Mouse (Mus musculus) heart, embryonic 13.5 days (tissue): ENCODE data around the gene Prdm16. TPM values are rescaled to one million over a fixed set of nuclear protein-coding genes. Genes with fewer than 3 reads are reported as not detected.

Source experiments
- ATAC-seq: fragments of 200-750 bp; cut with Nextera tagmentation; 2 replicates; pipeline ENCODE4 v1.8.0; 2017; ENCODE audit warnings: moderate TSS enrichment; ENCODE audit not compliant: insufficient number of reproducible peaks, low FRiP score, low TSS enrichment; ENCODE audit errors: extremely low read depth
- H3K27ac ChIP-seq: fragments of 300-500 bp; sonication (generic); replicated peaks from 2 replicates; pipeline ENCODE4 v1.5.1; 2015; ENCODE audit warnings: moderate library complexity, mild to moderate bottlenecking, inconsistent platforms
- H3K27me3 ChIP-seq: fragments of 300-500 bp; sonication (generic); replicated peaks from 2 replicates; pipeline ENCODE4 v1.6.1; 2015; ENCODE audit warnings: mild to moderate bottlenecking, inconsistent platforms
- H3K36me3 ChIP-seq: fragments of 300-500 bp; sonication (generic); 2 replicates; pipeline ENCODE4 v1.6.1; 2015; ENCODE audit warnings: mild to moderate bottlenecking, inconsistent platforms
- H3K4me1 ChIP-seq: fragments of 300-500 bp; sonication (generic); 2 replicates; pipeline ENCODE4 v1.6.1; 2015; ENCODE audit warnings: inconsistent platforms
- H3K4me2 ChIP-seq: fragments of 300-500 bp; sonication (generic); 2 replicates; pipeline ENCODE4 v1.6.1; 2015; ENCODE audit warnings: inconsistent platforms, mild to moderate bottlenecking, moderate library complexity
- H3K4me3 ChIP-seq: fragments of 300-500 bp; sonication (generic); 2 replicates; pipeline ENCODE4 v1.5.1; 2015; ENCODE audit warnings: moderate library complexity, mild to moderate bottlenecking, inconsistent platforms
- H3K9ac ChIP-seq: fragments of 300-500 bp; sonication (generic); 2 replicates; pipeline ENCODE4 v1.6.1; 2015; ENCODE audit warnings: inconsistent platforms, mild to moderate bottlenecking, moderate library complexity
- H3K9me3 ChIP-seq: fragments of 300-500 bp; sonication (generic); 2 replicates; pipeline ENCODE4 v1.6.1; 2016; ENCODE audit warnings: inconsistent platforms
- WGBS: fragments of 180-500 bp; shearing (Covaris S2); methylation state at CpG from one replicate; pipeline ENCODE4 v1.1.7; 2015; ENCODE audit warnings: mixed read lengths; 5-methylcytosine and 5-hydroxymethylcytosine counted together
- polyA plus RNA-seq: library from polyadenylated mRNA; unstranded; fragments of >200 nt; fragmentation: Nextera tagmentation; extraction: Ambion mirVana; gene quantifications from 2 replicates; pipeline ENCODE4 v1.2.1, GENCODE M21; 2015

Prdm16 gene
- polyA plus RNA-seq, 1 experiment from 2014 or later: 15.3 TPM

- Histone ChIP-seq H3K9me3 (no peaks in the 10 kb centered on the region), H3K36me3 (no peaks in the 10 kb centered on the region), H3K4me1 (peaks cover 77% of the 10 kb centered on the region), H3K9ac (no peak overlapping the region), H3K27me3 (peaks cover 42% of the 10 kb centered on the region), H3K4me2 (no peak overlapping the region), H3K27ac (peak overlapping the region; percentile 40; the same call in 1 of the 2 replicates), H3K4me3 (no peak overlapping the region)
- no peak for ATAC-seq
- 52% methylated on average over 4 of the region's 4 CpGs for WGBS
Measured at GRCm38 (mm10) chr4:154511767-154512166, 124.9 kb downstream of the Prdm16 start.

GRCm38 (mm10) chr4:154506774-154507435, 129.8 kb downstream of the Prdm16 start:
- H3K9ac ChIP-seq: no peak overlapping the region
- H3K27ac ChIP-seq: no peak overlapping the region
- 0 out of 2 replicates have a peak overlapping the region, but pooled peaks have one; percentile 9 for H3K4me2 ChIP-seq
- no peaks in the 10 kb centered on the region for H3K9me3 ChIP-seq
- peaks cover 51% of the 10 kb centered on the region for H3K27me3 ChIP-seq
- H3K4me1 ChIP-seq: peaks cover 80% of the 10 kb centered on the region
- no peak for ATAC-seq
- 27% methylated on average over 20 of the region's 20 CpGs for WGBS
- no peaks in the 10 kb centered on the region for H3K36me3 ChIP-seq
- H3K4me3 ChIP-seq: no peak overlapping the region

GRCm38 (mm10) chr4:154505313-154505712, 131.4 kb downstream of the Prdm16 start:
- Histone ChIP-seq H3K27me3 (peaks cover 59% of the 10 kb centered on the region), H3K4me3 (no peak overlapping the region), H3K27ac (no peak overlapping the region), H3K9ac (no peak overlapping the region), H3K36me3 (no peaks in the 10 kb centered on the region), H3K4me2 (no peak overlapping the region), H3K4me1 (peaks cover 82% of the 10 kb centered on the region), H3K9me3 (no peaks in the 10 kb centered on the region)
- WGBS: 69% methylated on average over 5 of the region's 5 CpGs
- no peak for ATAC-seq

GRCm38 (mm10) chr4:154503260-154503829, 133.3 kb downstream of the Prdm16 start:
- no peak for ATAC-seq
- Histone ChIP-seq H3K4me2 (peak overlapping the region; percentile 56), H3K9ac (peak overlapping the region; percentile 67), H3K27me3 (peaks cover 62% of the 10 kb centered on the region), H3K36me3 (no peaks in the 10 kb centered on the region), H3K4me3 (no peak overlapping the region), H3K4me1 (peaks cover 85% of the 10 kb centered on the region), H3K27ac (peak overlapping the region; percentile 82), H3K9me3 (no peaks in the 10 kb centered on the region)
- WGBS: 62% methylated on average over 21 of the region's 21 CpGs

GRCm38 (mm10) chr4:154502403-154503000, 134.2 kb downstream of the Prdm16 start:
- H3K27ac ChIP-seq: peak overlapping the region; percentile 82
- peak; percentile 58; the same call in 1 of the 2 replicates for ATAC-seq
- peak overlapping the region; percentile 67 for H3K9ac ChIP-seq
- H3K9me3 ChIP-seq: no peaks in the 10 kb centered on the region
- H3K4me2 ChIP-seq: peak overlapping the region; percentile 56
- peaks cover 62% of the 10 kb centered on the region for H3K27me3 ChIP-seq
- H3K4me3 ChIP-seq: no peak overlapping the region
- 39% methylated on average over 16 of the region's 16 CpGs for WGBS
- peaks cover 89% of the 10 kb centered on the region for H3K4me1 ChIP-seq
- H3K36me3 ChIP-seq: no peaks in the 10 kb centered on the region

- H3K27me3 ChIP-seq: peaks cover 46% of the 10 kb centered on the region
- ATAC-seq: no peak
- no peaks in the 10 kb centered on the region for H3K9me3 ChIP-seq
- WGBS: 77% methylated on average over 9 of the region's 9 CpGs
- peaks cover 88% of the 10 kb centered on the region for H3K4me1 ChIP-seq
- H3K4me2 ChIP-seq: no peak overlapping the region
- no peak overlapping the region for H3K4me3 ChIP-seq
- peak overlapping the region; percentile 77; the same call in 1 of the 2 replicates for H3K27ac ChIP-seq
- H3K9ac ChIP-seq: no peak overlapping the region
- H3K36me3 ChIP-seq: no peaks in the 10 kb centered on the region
Measured at GRCm38 (mm10) chr4:154500695-154501094, 136.0 kb downstream of the Prdm16 start.

GRCm38 (mm10) chr4:154499701-154500523, 136.8 kb downstream of the Prdm16 start:
- 48% methylated on average over 29 of the region's 29 CpGs for WGBS
- Histone ChIP-seq H3K4me2 (peak overlapping the region; percentile 32), H3K27me3 (peaks cover 43% of the 10 kb centered on the region), H3K36me3 (no peaks in the 10 kb centered on the region), H3K9me3 (no peaks in the 10 kb centered on the region), H3K9ac (peak overlapping the region; percentile 63), H3K27ac (peak overlapping the region; percentile 77), H3K4me1 (peaks cover 91% of the 10 kb centered on the region), H3K4me3 (no peak overlapping the region)
- no peak for ATAC-seq

- ATAC-seq: no peak
Measured at GRCm38 (mm10) chr4:154497423-154498175, 139.1 kb downstream of the Prdm16 start.

GRCm38 (mm10) chr4:154496991-154497390, 139.7 kb downstream of the Prdm16 start:
- peak overlapping the region; percentile 90 for H3K27ac ChIP-seq
- H3K9ac ChIP-seq: peak overlapping the region; percentile 44
- ATAC-seq: peak; percentile 74
- no peak overlapping the region for H3K4me3 ChIP-seq
- H3K27me3 ChIP-seq: peaks cover 50% of the 10 kb centered on the region
- peaks cover 96% of the 10 kb centered on the region for H3K4me1 ChIP-seq
- no peak overlapping the region for H3K4me2 ChIP-seq
- 11% methylated on average over 7 of the region's 7 CpGs for WGBS
- H3K9me3 ChIP-seq: no peaks in the 10 kb centered on the region
- H3K36me3 ChIP-seq: no peaks in the 10 kb centered on the region

More at GRCm38 (mm10) chr4:154497423-154498175, 139.1 kb downstream of the Prdm16 start:
- Histone ChIP-seq H3K4me1 (peaks cover 96% of the 10 kb centered on the region), H3K36me3 (no peaks in the 10 kb centered on the region), H3K27me3 (peaks cover 46% of the 10 kb centered on the region), H3K4me3 (no peak overlapping the region), H3K9ac (peak overlapping the region; percentile 41), H3K27ac (peak overlapping the region; percentile 90), H3K9me3 (no peaks in the 10 kb centered on the region), H3K4me2 (no peak overlapping the region)
- 41% methylated on average over 4 of the region's 4 CpGs for WGBS

GRCm38 (mm10) chr4:154496522-154496921, 140.2 kb downstream of the Prdm16 start:
- WGBS: 78% methylated on average over 5 of the region's 5 CpGs
- Histone ChIP-seq H3K4me2 (no peak overlapping the region), H3K4me3 (no peak overlapping the region), H3K4me1 (peaks cover 96% of the 10 kb centered on the region), H3K9me3 (no peaks in the 10 kb centered on the region), H3K9ac (peak overlapping the region; percentile 44; the same call in 1 of the 2 replicates), H3K27me3 (peaks cover 49% of the 10 kb centered on the region), H3K36me3 (no peaks in the 10 kb centered on the region), H3K27ac (peak overlapping the region; percentile 90)
- no peak for ATAC-seq
